Mouse (Mus musculus) MEL (cell line): ENCODE measurements at regions not wholly inside any gene's neighbourhood (a gene's known extent, or its start where the extent isn't known, plus 50 kb on each side); places are given as distances from the start of the nearest gene placed in this dataset.

Experiments used
- DNase-seq: peaks from one replicate; pipeline ENCODE4 v3.0.0; 2011; ENCODE audit warnings: low read depth, low spot score
- H3K27ac ChIP-seq: 2 replicates; pipeline ENCODE4 v1.5.1; 2012; ENCODE audit warnings: low read depth, mild to moderate bottlenecking, control low read depth, low read length, moderate library complexity; ENCODE audit not compliant: control insufficient read depth
- H3K27me3 ChIP-seq, 2 experiments: fragments of 150-350 bp in 1 of 2; sonication (generic) in 1 of 2; 2 replicates each; pipeline ENCODE4 v1.6.1; 2012; ENCODE audit warnings: low read length in 2 of 2, mild to moderate bottlenecking in 2 of 2, improper control_type of control experiment in 1 of 2, moderate library complexity in 1 of 2; ENCODE audit not compliant: insufficient read depth in 2 of 2, control insufficient read depth in 1 of 2
- H3K36me3 ChIP-seq, 2 experiments: 2 replicates each; pipeline ENCODE4 v1.6.1; 2012 to 2014; ENCODE audit warnings: low read length in 2 of 2, improper control_type of control experiment in 1 of 2, inconsistent platforms in 1 of 2, mild to moderate bottlenecking in 1 of 2; ENCODE audit not compliant: insufficient read depth in 2 of 2, control insufficient read depth in 1 of 2
- H3K4me1 ChIP-seq, 2 experiments: fragments of 150-350 bp in 1 of 2; sonication (generic) in 1 of 2; 2 replicates each; pipeline ENCODE4 v1.6.1; 2012; ENCODE audit warnings: low read length in 2 of 2, improper control_type of control experiment in 1 of 2, mild to moderate bottlenecking in 1 of 2; ENCODE audit not compliant: insufficient read depth in 2 of 2, control insufficient read depth in 1 of 2
- H3K4me3 ChIP-seq, 2 experiments: fragments of 150-350 bp in 1 of 2; sonication (generic) in 1 of 2; 2 replicates each; pipeline ENCODE4 v1.5.1; 2012; ENCODE audit warnings: low read depth in 2 of 2, low read length in 2 of 2, mild to moderate bottlenecking in 2 of 2, moderate library complexity in 2 of 2, control low read depth in 1 of 2, improper control_type of control experiment in 1 of 2; ENCODE audit not compliant: control insufficient read depth in 1 of 2, insufficient read depth in 1 of 2
- H3K79me2 ChIP-seq: 2 replicates; pipeline ENCODE4 v1.6.1; 2012; ENCODE audit warnings: mild to moderate bottlenecking, low read length, moderate library complexity; ENCODE audit not compliant: control insufficient read depth, poor library complexity, insufficient read depth
- H3K9ac ChIP-seq: 2 replicates; pipeline ENCODE4 v1.6.1; 2012; ENCODE audit warnings: low read depth, mild to moderate bottlenecking, control low read depth, low read length, moderate library complexity; ENCODE audit not compliant: control insufficient read depth, poor library complexity, severe bottlenecking
- H3K9me3 ChIP-seq: fragments of 150-350 bp; sonication (generic); replicated peaks from 2 replicates; pipeline ENCODE4 v1.6.1; 2012; ENCODE audit warnings: mild to moderate bottlenecking, low read length, improper control_type of control experiment, moderate library complexity; ENCODE audit not compliant: insufficient read depth
- CTCF ChIP-seq, 3 experiments: IDR thresholded peaks in 2 of 3; conservative IDR thresholded peaks in 1 of 3; 2 replicates each; pipeline ENCODE4 v1.5.1; 2011 to 2012; ENCODE audit warnings: low read length in 3 of 3, low read depth in 2 of 3, mild to moderate bottlenecking in 2 of 3, improper control_type of control experiment in 1 of 3, inconsistent platforms in 1 of 3, mixed read lengths in 1 of 3, moderate library complexity in 1 of 3; ENCODE audit not compliant: control insufficient read depth in 1 of 3, insufficient read depth in 1 of 3, poor library complexity in 1 of 3, severe bottlenecking in 1 of 3
- E2F4 ChIP-seq: IDR thresholded peaks from 2 replicates; pipeline ENCODE4 v1.6.1; 2011; ENCODE audit warnings: low read depth, low read length, improper control_type of control experiment, borderline replicate concordance
- ELF1 ChIP-seq: IDR thresholded peaks from 2 replicates; pipeline ENCODE4 v1.6.1; 2014; ENCODE audit warnings: low read depth, mild to moderate bottlenecking, inconsistent platforms, low read length, improper control_type of control experiment, moderate library complexity
- EP300 ChIP-seq, 2 experiments: IDR thresholded peaks; 2 replicates each; pipeline ENCODE4 v1.6.1; 2011; ENCODE audit warnings: improper control_type of control experiment in 2 of 2, low read length in 2 of 2, low read depth in 1 of 2, mild to moderate bottlenecking in 1 of 2
- ETS1 ChIP-seq: IDR thresholded peaks from 2 replicates; pipeline ENCODE4 v1.6.1; 2012; ENCODE audit warnings: low read depth, mild to moderate bottlenecking, inconsistent platforms, low read length, improper control_type of control experiment, moderate library complexity
- GABPA ChIP-seq: IDR thresholded peaks from 2 replicates; pipeline ENCODE4 v1.6.1; 2012; ENCODE audit warnings: low read depth, mild to moderate bottlenecking, inconsistent platforms, low read length, improper control_type of control experiment, moderate library complexity
- MEF2A ChIP-seq: IDR thresholded peaks from 2 replicates; pipeline ENCODE4 v1.6.1; 2014; ENCODE audit warnings: low read depth, mild to moderate bottlenecking, inconsistent platforms, low read length, improper control_type of control experiment; ENCODE audit not compliant: poor library complexity, insufficient replicate concordance, severe bottlenecking; ENCODE audit errors: extremely low read depth
- MXI1 ChIP-seq: IDR thresholded peaks from 2 replicates; pipeline ENCODE4 v1.6.1; 2011; ENCODE audit warnings: mild to moderate bottlenecking, low read depth, low read length, improper control_type of control experiment
- MYB ChIP-seq: IDR thresholded peaks from 2 replicates; pipeline ENCODE4 v1.6.1; 2011; ENCODE audit warnings: mild to moderate bottlenecking, low read depth, low read length, improper control_type of control experiment
- MYC ChIP-seq: IDR thresholded peaks from 2 replicates; pipeline ENCODE4 v1.6.1; 2011; ENCODE audit warnings: low read depth, mild to moderate bottlenecking, low read length, improper control_type of control experiment, moderate library complexity
- NELFE ChIP-seq: IDR thresholded peaks from 2 replicates; pipeline ENCODE4 v1.6.1; 2011; ENCODE audit warnings: low read depth, low read length, improper control_type of control experiment
- NRF1 ChIP-seq: IDR thresholded peaks from 2 replicates; pipeline ENCODE4 v1.6.1; 2014; ENCODE audit warnings: low read depth, mild to moderate bottlenecking, inconsistent platforms, low read length, improper control_type of control experiment, moderate library complexity; ENCODE audit not compliant: poor library complexity, insufficient read depth, severe bottlenecking
- POLR2AphosphoS5 ChIP-seq: IDR thresholded peaks from 2 replicates; pipeline ENCODE4 v1.6.1; 2012; ENCODE audit warnings: low read depth, borderline replicate concordance, mild to moderate bottlenecking, inconsistent platforms, low read length, moderate library complexity, mixed read lengths
- RAD21 ChIP-seq: IDR thresholded peaks from 2 replicates; pipeline ENCODE4 v1.6.1; 2011; ENCODE audit warnings: mild to moderate bottlenecking, low read depth, low read length, improper control_type of control experiment
- RCOR1 ChIP-seq: IDR thresholded peaks from 2 replicates; pipeline ENCODE4 v1.6.1; 2012; ENCODE audit warnings: low read depth, mild to moderate bottlenecking, inconsistent platforms, low read length, improper control_type of control experiment
- SMC3 ChIP-seq: IDR thresholded peaks from 2 replicates; pipeline ENCODE4 v1.6.1; 2011; ENCODE audit warnings: low read depth, low read length, improper control_type of control experiment
- TAL1 ChIP-seq: IDR thresholded peaks from 2 replicates; pipeline ENCODE4 v1.6.1; 2012; ENCODE audit warnings: mild to moderate bottlenecking, inconsistent platforms, low read length, moderate library complexity, mixed read lengths
- TBP ChIP-seq: IDR thresholded peaks from 2 replicates; pipeline ENCODE4 v1.8.0; 2011; ENCODE audit warnings: low read depth, low read length, improper control_type of control experiment
- UBTF ChIP-seq: IDR thresholded peaks from 2 replicates; pipeline ENCODE4 v1.6.1; 2012; ENCODE audit warnings: low read depth, mild to moderate bottlenecking, inconsistent platforms, low read length, improper control_type of control experiment, moderate library complexity, borderline replicate concordance; ENCODE audit not compliant: insufficient read depth
- USF2 ChIP-seq, 2 experiments: IDR thresholded peaks; 2 replicates each; pipeline ENCODE4 v1.6.1; 2011 to 2012; ENCODE audit warnings: improper control_type of control experiment in 2 of 2, low read length in 2 of 2, borderline replicate concordance in 1 of 2, inconsistent platforms in 1 of 2, low read depth in 1 of 2, mild to moderate bottlenecking in 1 of 2; ENCODE audit not compliant: insufficient read depth in 1 of 2
- ZC3H11A ChIP-seq: IDR thresholded peaks from 2 replicates; pipeline ENCODE4 v1.6.1; 2012; ENCODE audit warnings: low read depth, mild to moderate bottlenecking, inconsistent platforms, low read length, improper control_type of control experiment
- ZMIZ1 ChIP-seq: IDR thresholded peaks from 2 replicates; pipeline ENCODE4 v1.6.1; 2012; ENCODE audit warnings: low read depth, mild to moderate bottlenecking, inconsistent platforms, low read length, improper control_type of control experiment, moderate library complexity
- ZNF384 ChIP-seq: IDR thresholded peaks from 2 replicates; pipeline ENCODE4 v1.6.1; 2012; ENCODE audit warnings: low read depth, mild to moderate bottlenecking, inconsistent platforms, low read length, improper control_type of control experiment

GRCm38 (mm10) chr13:48130724-48131123 lies 130.3 kb upstream of the Id4 start:
- no peaks in the 10 kb centered on the region for H3K4me1 ChIP-seq
- H3K36me3 ChIP-seq: no peaks in the 10 kb centered on the region
- no peaks in the 10 kb centered on the region for H3K27me3 ChIP-seq
- H3K27ac ChIP-seq: no peak overlapping the region
- H3K4me3 ChIP-seq: no peak overlapping the region
- H3K79me2 ChIP-seq: no peaks in the 10 kb centered on the region
- no peak for TF ChIP-seq USF2 (IDR thresholded peaks at IDR 0.05; ENCODE audit: borderline replicate concordance in 1 of 2, insufficient read depth in 1 of 2, low read depth in 1 of 2, low read length in 2 of 2)
- no peak for TF ChIP-seq ZC3H11A
- TF ChIP-seq EP300 (IDR thresholded peaks at IDR 0.05; ENCODE audit: low read depth in 1 of 2, low read length in 2 of 2): no peak
- TF ChIP-seq ETS1: no peak
- TF ChIP-seq TAL1: no peak
- no peak for TF ChIP-seq GABPA
- no peak for TF ChIP-seq MEF2A
- no peak for TF ChIP-seq SMC3
- TF ChIP-seq ZNF384: no peak
- no peak overlapping the region for H3K9ac ChIP-seq
- H3K9me3 ChIP-seq: no peaks in the 10 kb centered on the region
- DNase-seq: no peak

GRCm38 (mm10) chr13:48131681-48132080 lies 129.3 kb upstream of the Id4 start:
- H3K36me3 ChIP-seq: no peaks in the 10 kb centered on the region
- H3K4me1 ChIP-seq: no peaks in the 10 kb centered on the region
- H3K9me3 ChIP-seq: no peaks in the 10 kb centered on the region
- TF ChIP-seq TBP: no peak
- no peak for TF ChIP-seq ZMIZ1
- TF ChIP-seq POLR2AphosphoS5: no peak
- TF ChIP-seq MYC: no peak
- TF ChIP-seq RCOR1: no peak
- H3K9ac ChIP-seq: no peak overlapping the region
- H3K27me3 ChIP-seq: no peaks in the 10 kb centered on the region
- DNase-seq: no peak
- H3K79me2 ChIP-seq: no peaks in the 10 kb centered on the region
- no peak overlapping the region for H3K27ac ChIP-seq
- no peak overlapping the region for H3K4me3 ChIP-seq

GRCm38 (mm10) chr13:48145976-48146375 lies 115.1 kb upstream of the Id4 start:
- TF ChIP-seq MXI1 (no peak), MYB (no peak), NELFE (no peak), ELF1 (no peak), E2F4 (no peak), CTCF (IDR thresholded peaks at IDR 0.05 in 2 of 3, conservative IDR thresholded peaks at IDR 0.05 in 1 of 3; ENCODE audit: control insufficient read depth in 1 of 3, insufficient read depth in 1 of 3, low read depth in 2 of 3, low read length in 3 of 3, poor library complexity in 1 of 3, severe bottlenecking in 1 of 3) (no peak), NRF1 (no peak), ZMIZ1 (no peak), GABPA (no peak), RAD21 (no peak), UBTF (no peak)
- Histone ChIP-seq H3K9ac (no peak overlapping the region), H3K79me2 (no peaks in the 10 kb centered on the region), H3K4me3 (no peak overlapping the region), H3K27me3 (no peaks in the 10 kb centered on the region), H3K27ac (no peak overlapping the region), H3K36me3 (no peaks in the 10 kb centered on the region), H3K9me3 (no peaks in the 10 kb centered on the region), H3K4me1 (no peaks in the 10 kb centered on the region)
- no peak for DNase-seq
